Mouse (Mus musculus) T-helper 1 cell (primary cell): ENCODE measurements around the gene C1qtnf4.
"Not testable (repeated sequence)": the region's sequence is repeated elsewhere in the genome, so short reads cannot be mapped to it uniquely, and the experiment has no call there.

Source experiments
- in situ Hi-C: fragments of 300-600 bp; cut with MboI, MseI; formaldehyde crosslinking; loops from one replicate; pipeline ENCODE4 v1.15.1; 2025; ENCODE audit warnings: high pct_unique_total_duplicates

The C1qtnf4 gene

GRCm38 (mm10) chr2:90881824-90882223 is 3.8 kb upstream of the C1qtnf4 start:
- in situ Hi-C loops, result no loop called here

GRCm38 (mm10) chr2:90886436-90886835 is 776 bp downstream of the C1qtnf4 start:
- in situ Hi-C loops, result no loop called here

- in situ Hi-C loops, result no loop called here
These were observed 2.0 kb downstream of the C1qtnf4 start for GRCm38 (mm10) chr2:90887627-90888026.

DNA sequence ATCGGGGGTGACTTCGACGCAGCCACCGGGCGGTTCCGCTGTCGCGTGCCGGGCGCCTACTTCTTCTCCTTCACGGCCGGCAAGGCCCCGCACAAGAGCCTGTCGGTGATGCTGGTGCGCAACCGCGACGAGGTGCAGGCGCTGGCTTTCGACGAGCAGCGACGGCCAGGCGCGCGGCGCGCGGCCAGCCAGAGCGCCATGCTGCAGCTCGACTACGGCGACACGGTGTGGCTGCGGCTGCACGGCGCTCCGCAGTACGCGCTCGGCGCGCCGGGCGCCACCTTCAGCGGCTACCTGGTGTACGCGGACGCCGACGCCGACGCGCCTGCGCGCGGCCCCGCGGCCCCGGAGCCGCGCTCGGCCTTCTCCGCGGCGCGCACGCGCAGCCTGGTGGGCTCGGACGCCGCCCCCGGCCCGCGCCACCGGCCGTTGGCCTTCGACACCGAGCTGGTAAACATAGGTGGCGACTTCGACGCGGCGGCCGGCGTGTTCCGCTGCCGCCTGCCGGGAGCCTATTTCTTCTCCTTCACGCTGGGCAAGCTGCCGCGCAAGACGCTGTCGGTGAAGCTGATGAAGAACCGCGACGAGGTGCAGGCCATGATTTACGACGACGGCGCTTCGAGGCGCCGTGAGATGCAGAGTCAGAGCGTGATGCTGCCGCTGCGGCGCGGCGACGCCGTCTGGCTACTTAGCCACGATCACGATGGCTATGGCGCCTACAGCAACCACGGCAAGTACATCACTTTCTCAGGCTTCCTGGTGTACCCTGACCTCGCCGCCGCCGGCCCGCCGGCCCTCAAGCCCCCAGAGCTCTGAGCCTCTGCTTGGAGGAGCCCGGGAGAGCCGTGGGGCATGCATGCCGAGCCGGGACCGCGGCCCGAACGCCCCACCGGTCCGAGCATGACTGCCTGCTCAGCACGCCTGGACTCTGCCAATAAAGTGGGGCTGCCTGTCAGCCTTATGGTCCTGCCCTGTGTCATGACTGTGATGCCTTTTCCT is 4.2 kb downstream of the C1qtnf4 start:
- in situ Hi-C loops, result no loop called here

- in situ Hi-C loops, result no loop called here
These were observed 8.1 kb downstream of the C1qtnf4 start for GRCm38 (mm10) chr2:90893673-90894298.

GRCm38 (mm10) chr2:90894299-90894677 is 8.6 kb downstream of the C1qtnf4 start:
- in situ Hi-C loops, result not testable (repeated sequence)

DNA sequence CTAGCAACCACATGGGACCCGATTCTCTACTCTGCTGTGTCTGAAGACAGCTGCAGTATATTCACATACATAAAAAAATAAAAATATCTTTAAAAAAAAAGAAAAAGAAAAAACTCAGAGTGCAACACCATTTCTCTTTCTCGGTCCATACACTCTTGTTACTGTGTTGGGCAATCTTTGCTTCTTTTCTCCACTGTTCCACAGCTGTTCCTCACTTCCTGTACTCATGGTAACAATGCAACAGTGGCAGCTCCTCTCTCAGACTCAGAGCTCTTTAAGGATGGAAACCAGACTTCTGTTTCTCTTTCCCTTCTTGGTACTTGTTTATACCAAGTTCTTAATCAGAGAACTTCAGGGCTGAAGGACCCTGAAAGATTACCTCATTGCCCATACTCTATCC is 17.7 kb downstream of the C1qtnf4 start:
- in situ Hi-C loops, result no loop called here

DNA sequence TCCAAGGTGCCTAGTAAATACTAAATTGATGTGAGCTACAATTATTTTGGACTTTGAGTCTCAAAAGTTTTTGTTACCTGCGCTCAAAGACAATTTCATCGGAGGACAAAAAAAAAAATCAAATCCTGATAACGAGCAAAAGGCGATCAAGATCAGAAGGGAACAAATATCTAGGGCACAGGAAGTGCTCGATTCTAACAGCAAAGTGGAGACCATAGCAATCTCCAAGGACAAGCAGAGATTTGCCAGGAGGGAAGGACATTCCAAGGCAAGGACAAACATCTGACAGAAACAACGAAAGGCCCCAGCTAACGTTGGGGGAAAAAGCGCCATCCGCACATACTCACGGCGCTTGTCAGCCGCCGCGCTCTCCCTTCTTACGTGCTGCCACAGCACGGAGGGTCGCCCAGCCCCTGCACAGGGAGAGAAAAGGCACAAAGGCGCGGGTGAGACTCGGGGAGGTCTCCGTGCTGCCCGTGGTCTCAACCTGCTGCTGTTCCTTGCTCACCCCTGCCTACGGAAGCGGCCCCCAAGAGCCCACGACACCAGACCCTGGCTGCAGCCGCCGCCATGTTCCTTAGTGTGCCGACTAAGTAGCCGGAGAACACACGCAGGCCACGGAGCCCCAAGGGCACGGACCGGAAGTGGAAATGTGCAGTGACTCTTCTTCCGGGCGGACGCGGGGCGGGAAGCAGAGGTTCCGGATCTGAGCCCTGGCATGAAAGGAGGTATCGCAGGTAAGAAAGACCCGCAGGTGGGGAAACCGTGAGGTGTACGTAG is 18.6 kb downstream of the C1qtnf4 start, which contains the start of the genes Kbtbd4 and Ndufs3:
Gene Kbtbd4 (plus strand): TSS at position 665 of the 780 bp plus-strand sequence.
Gene Ndufs3 (minus strand): TSS at position 752 of the 780 bp plus-strand sequence.
- in situ Hi-C loops, result no loop called here

DNA sequence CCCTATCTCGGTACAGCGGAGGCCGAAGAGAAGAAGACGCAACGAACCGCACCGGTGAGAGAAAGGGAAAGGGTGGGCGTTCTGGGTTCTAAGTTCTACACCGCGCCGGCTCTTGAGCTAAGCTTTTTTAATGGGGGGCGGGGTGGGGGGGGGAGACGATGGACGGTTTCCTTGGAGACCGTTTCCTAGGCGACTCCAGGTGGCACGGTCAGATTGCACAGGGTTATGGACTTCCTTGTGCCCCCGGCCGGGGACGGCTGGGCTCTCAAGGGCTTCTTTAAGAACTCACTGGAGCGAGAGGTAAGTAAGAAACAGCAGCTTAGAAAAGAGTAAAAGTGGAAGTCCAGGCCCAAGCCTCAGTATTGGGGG is 19.2 kb downstream of the C1qtnf4 start:
- in situ Hi-C loops, result no loop called here

- in situ Hi-C loops, result no loop called here
These were observed 21.1 kb downstream of the C1qtnf4 start for GRCm38 (mm10) chr2:90906721-90907120.

DNA sequence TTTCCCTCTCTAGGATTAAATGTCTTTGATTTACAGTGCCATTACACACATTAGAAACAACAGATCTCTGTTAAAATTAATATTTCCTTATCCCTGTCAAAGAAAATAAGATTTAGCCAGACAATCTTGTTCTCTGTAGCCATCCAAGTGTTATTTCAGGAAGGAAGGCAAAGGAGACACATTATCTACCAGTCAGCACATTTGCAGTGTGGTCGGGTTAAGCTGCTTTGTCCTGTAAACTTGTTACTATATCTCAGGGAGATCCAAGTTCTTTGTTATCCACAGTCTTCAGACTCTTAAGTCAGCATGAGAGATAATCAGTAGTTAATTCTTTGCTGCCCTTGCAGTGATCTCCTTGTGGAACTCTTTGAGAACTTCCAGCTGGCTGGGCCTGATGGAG is 25.2 kb downstream of the C1qtnf4 start:
- in situ Hi-C loops, result no loop called here

DNA sequence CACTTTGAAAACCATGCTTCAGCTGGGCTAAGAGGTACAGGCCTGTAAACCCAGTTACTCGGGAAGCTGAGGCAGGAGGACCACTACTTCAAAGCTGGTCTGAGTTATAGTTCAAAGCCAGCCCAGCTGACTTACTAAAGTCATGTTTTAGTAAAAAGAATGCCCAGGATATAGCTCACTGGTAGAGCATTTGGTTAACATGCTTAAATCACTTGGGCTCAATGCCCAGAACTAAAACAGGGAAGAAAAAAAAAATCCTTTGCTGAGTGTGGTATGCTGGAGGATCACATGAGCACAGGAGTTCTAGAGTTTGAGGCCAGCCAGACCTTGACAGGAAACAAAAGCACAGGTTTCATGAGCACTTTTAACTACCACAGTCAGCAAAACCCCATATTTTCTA is 26.0 kb downstream of the C1qtnf4 start:
- in situ Hi-C loops, result no loop called here

DNA sequence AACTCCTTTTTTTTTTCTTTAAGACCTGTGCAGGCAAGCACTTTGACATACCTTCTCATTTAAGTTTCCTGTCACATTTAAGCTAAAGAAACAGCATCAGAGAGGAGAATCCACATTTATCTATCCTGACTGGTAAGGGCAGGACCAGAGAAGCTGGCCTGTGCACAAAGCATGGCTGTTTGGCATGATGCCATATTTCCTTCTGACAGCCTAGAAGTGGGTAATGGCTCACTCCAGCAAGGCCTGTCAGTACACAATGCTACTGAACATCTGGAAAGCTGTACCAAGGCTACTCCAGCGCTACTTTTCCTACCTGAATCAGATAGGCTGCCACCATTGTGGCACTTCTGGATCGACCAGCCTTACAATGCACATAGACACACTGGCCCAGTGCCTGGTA is 28.0 kb downstream of the C1qtnf4 start:
- in situ Hi-C loops, result no loop called here

- in situ Hi-C loops, result no loop called here
These were observed 29.9 kb downstream of the C1qtnf4 start for GRCm38 (mm10) chr2:90915516-90915915.

- in situ Hi-C loops, result no loop called here
These were observed 31.0 kb downstream of the C1qtnf4 start for GRCm38 (mm10) chr2:90916560-90917232.

- in situ Hi-C loops, result no loop called here
These were observed 31.8 kb downstream of the C1qtnf4 start for GRCm38 (mm10) chr2:90917233-90917998.

DNA sequence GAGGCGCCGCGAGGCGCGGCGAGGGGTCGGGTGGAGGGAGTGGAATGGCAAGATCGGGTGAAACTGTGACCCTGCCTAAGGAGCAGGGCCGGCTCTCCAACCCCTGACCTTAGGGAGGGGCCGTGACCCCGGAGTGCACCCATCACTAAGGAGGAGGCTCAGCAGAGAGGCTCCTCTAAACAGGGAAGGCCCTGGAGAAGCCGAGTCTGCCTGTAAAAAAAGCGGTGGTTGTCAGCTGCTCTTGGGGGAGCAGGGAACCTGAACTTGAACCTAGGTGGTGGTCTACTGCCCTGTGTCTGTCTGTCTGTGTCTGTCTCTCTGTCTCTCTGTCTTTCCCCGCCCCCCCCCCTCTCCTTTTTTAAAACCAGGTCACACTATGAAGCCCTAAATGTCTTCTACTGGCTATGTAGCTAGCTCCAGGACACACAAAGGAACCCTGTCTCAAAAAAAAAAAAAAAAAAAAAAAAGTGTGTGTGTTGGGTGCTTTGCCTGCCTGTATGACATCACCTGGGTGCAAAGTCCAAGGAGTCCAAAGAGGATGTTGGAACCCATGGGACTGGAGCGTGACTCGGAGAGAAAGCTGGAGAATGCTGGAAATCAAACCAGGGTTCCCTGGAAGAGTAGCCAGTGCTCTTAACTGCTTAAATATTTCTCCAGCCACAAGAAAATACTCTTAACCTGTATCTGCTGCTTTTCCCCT is 32.5 kb downstream of the C1qtnf4 start:
- in situ Hi-C loops, result no loop called here

DNA sequence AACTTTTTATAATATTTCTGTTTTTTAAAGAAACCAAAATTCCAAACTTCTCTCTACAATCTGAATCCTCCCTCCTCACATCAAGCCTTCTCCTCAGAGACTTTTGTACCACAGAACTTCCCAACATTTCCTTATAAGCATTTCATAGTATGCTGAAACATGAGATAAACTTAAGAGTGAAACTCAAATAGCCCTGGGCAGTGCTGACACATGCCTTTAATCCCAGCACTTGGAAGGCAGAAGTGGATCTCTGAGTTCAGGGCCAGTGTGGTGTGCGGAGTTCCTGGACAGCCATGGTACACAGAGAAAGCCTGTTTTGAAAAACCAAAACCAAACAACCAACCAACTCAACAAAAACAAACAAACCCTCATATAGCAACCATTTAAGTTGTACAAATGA is 35.5 kb downstream of the C1qtnf4 start:
- in situ Hi-C loops, result no loop called here

GRCm38 (mm10) chr2:90922636-90923035 is 37.0 kb downstream of the C1qtnf4 start:
- in situ Hi-C loops, result no loop called here

- in situ Hi-C loops, result no loop called here
These were observed 42.9 kb downstream of the C1qtnf4 start for GRCm38 (mm10) chr2:90928566-90928965.
